Mouse (Mus musculus) lung, embryonic 14.5 days (tissue): ENCODE measurements around the gene S100a3. TPM values are rescaled to one million over a fixed set of nuclear protein-coding genes. Genes with fewer than 3 reads are reported as not detected.

ENCODE experiments used
- ATAC-seq: fragments of 200-750 bp; cut with Nextera tagmentation; 2 replicates; pipeline ENCODE4 v1.8.0; 2017; ENCODE audit warnings: mild to moderate bottlenecking, moderate TSS enrichment, moderate library complexity; ENCODE audit not compliant: insufficient read depth
- DNase-seq: peaks from one replicate; pipeline ENCODE4 v3.0.0-alpha.2; 2015
- H3K27ac ChIP-seq: fragments of 300-500 bp; sonication (generic); 2 replicates; pipeline ENCODE4 v1.5.1; 2014; ENCODE audit warnings: low read depth, mild to moderate bottlenecking, moderate library complexity
- H3K27me3 ChIP-seq: fragments of 300-500 bp; sonication (generic); 2 replicates; pipeline ENCODE4 v1.6.1; 2014; ENCODE audit warnings: low read length, control low read depth; ENCODE audit not compliant: insufficient read depth
- H3K36me3 ChIP-seq: fragments of 300-500 bp; sonication (generic); 2 replicates; pipeline ENCODE4 v1.6.1; 2014; ENCODE audit warnings: control low read depth; ENCODE audit not compliant: insufficient read depth
- H3K4me1 ChIP-seq: fragments of 300-500 bp; sonication (generic); 2 replicates; pipeline ENCODE4 v1.6.1; 2014; ENCODE audit warnings: antibody characterized with exemption, control low read depth; ENCODE audit not compliant: insufficient read depth
- H3K4me2 ChIP-seq: fragments of 300-500 bp; sonication (generic); 2 replicates; pipeline ENCODE4 v1.6.1; 2014; ENCODE audit warnings: mild to moderate bottlenecking
- H3K4me3 ChIP-seq: fragments of 300-500 bp; sonication (generic); 2 replicates; pipeline ENCODE4 v1.5.1; 2014; ENCODE audit warnings: low read depth, low read length
- H3K9ac ChIP-seq: fragments of 300-500 bp; sonication (generic); 2 replicates; pipeline ENCODE4 v1.6.1; 2014
- H3K9me3 ChIP-seq: fragments of 300-500 bp; sonication (generic); 2 replicates; pipeline ENCODE4 v1.6.1; 2016; ENCODE audit warnings: low read depth, low read length, control low read depth
- CTCF ChIP-seq: IDR thresholded peaks from 2 replicates; pipeline ENCODE4 v1.5.1; 2016; ENCODE audit warnings: antibody characterized with exemption, low read depth
- WGBS: fragments of 180-500 bp; shearing (Covaris S2); extraction: QIAGEN DNeasy Blood & Tissue Kit; methylation state at CpG from one replicate; pipeline ENCODE4 v1.1.7; 2014; 5-methylcytosine and 5-hydroxymethylcytosine counted together
- polyA plus RNA-seq: library from polyadenylated mRNA; unstranded; fragments of >200 nt; fragmentation: Nextera tagmentation; extraction: Ambion mirVana; gene quantifications from 2 replicates; pipeline ENCODE4 v1.2.1, GENCODE M21; 2014

S100a3 gene
- polyA plus RNA-seq, 1 experiment from 2014 or later, result 0.49 TPM

DNA sequence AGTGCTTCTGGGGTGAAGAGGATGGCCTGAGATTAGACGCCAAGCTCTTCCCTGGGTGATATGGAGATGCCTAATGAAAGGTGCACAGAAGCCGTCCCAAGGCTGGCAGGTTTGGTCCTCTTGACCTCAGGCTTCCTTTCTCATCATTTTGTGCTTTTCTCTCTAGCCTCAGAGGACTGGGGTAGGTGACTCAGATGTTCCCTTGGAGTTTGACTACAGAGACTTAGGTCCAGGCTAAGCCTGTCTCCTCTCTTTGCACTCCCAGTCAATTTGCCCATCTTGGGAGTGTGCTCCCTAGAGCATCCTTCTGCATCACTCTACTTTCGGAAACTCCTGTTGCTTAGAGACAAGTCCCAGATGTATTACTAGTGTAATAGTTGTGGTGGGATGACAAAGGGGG lies 47.0 kb downstream of the S100a3 start:
- ATAC-seq, result no peak
- Histone ChIP-seq H3K9me3 (no peaks in the 10 kb centered on the region), H3K27ac (no peak overlapping the region), H3K4me3 (no peak overlapping the region), H3K27me3 (no peaks in the 10 kb centered on the region), H3K36me3 (no peaks in the 10 kb centered on the region), H3K4me2 (no peak overlapping the region), H3K4me1 (peaks cover 22% of the 10 kb centered on the region), H3K9ac (no peak overlapping the region)
- WGBS, result 82% methylated on average over 3 of the region's 3 CpGs
- no peak for DNase-seq
- TF ChIP-seq CTCF, result no peak

DNA sequence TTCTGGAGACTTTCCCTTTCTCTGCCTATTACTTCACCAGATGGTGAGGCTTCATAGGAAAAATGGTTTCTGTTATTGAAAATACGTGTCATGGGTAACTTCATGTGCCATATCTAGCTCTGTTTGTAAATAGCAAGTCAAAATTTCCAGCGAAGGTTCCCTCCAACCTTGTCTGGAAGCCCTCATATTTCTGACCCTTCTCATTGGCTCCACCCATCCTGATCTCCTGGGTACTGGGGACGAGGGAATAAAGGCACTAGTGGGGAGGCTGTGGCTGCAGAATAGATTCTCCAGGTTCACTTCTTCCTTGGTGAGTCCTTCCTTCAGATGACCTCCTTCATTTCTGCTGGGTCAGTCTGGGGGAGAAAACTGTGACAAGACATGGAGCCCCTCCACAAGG lies 47.8 kb downstream of the S100a3 start, which contains the start of gene S100a5:
Gene S100a5, plus strand, starts transcription at position 301 of the 400 bp plus-strand sequence.
- DNase-seq (no peak), ATAC-seq (no peak)
- no peak within 1 kb of the TSS for H3K27ac ChIP-seq
- WGBS, result 53% methylated on average over 3 of the region's 3 CpGs
- H3K4me1 ChIP-seq, result peaks cover 21% of the 10 kb centered on the region
- H3K4me3 ChIP-seq, result no peak within 1 kb of the TSS
- TF ChIP-seq CTCF, result no peak
- no peaks in the 10 kb centered on the region for H3K9me3 ChIP-seq
- no peaks in the 10 kb centered on the region for H3K36me3 ChIP-seq
- no peak within 1 kb of the TSS for H3K4me2 ChIP-seq
- no peaks in the 10 kb centered on the region for H3K27me3 ChIP-seq
- H3K9ac ChIP-seq, result no peak within 1 kb of the TSS

DNA sequence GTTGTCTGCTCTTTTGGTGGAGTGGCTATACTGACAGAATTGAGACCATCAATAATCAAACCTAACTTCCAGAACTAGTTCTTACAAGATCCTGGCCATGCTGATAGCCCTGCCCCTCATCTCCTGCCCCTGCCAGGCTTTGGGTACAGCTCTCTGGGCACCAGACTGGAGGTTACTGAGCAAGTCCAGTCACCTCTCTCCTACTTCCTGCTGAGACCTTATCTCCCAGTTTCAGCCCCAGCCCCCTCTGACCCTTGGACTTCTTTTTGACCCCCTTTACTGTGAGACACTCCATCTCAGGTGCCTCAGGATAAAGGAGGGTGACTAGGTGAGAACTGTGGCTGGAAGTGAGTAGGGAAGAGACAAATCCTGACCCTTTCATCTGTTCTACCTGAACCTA lies 48.7 kb downstream of the S100a3 start:
- no peak overlapping the region for H3K4me2 ChIP-seq
- no peak overlapping the region for H3K4me3 ChIP-seq
- H3K27me3 ChIP-seq, result no peaks in the 10 kb centered on the region
- no peak overlapping the region for H3K27ac ChIP-seq
- DNase-seq, result no peak
- H3K9me3 ChIP-seq, result no peaks in the 10 kb centered on the region
- no peak for ATAC-seq
- H3K4me1 ChIP-seq, result peaks cover 15% of the 10 kb centered on the region
- no peaks in the 10 kb centered on the region for H3K36me3 ChIP-seq
- TF ChIP-seq CTCF, result no peak
- no peak overlapping the region for H3K9ac ChIP-seq

DNA sequence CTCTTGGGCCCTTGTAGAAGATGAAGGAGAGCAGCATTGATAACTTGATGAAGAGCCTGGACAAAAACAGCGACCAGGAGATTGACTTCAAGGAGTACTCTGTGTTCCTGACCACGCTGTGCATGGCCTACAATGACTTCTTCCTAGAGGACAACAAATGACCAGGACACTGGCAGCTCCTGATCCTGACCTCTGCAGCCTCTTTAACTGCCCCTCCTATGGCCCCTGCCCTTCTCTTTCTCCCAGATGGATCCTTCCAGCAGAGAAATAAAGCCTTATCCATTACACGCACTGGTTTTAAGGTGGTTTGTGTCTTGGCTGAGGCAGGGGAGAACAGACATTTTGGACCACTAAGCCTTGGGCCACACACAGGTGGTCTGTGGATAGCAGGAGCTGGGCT lies 51.1 kb downstream of the S100a3 start:
- no peak for DNase-seq
- no peak for TF ChIP-seq CTCF

DNA sequence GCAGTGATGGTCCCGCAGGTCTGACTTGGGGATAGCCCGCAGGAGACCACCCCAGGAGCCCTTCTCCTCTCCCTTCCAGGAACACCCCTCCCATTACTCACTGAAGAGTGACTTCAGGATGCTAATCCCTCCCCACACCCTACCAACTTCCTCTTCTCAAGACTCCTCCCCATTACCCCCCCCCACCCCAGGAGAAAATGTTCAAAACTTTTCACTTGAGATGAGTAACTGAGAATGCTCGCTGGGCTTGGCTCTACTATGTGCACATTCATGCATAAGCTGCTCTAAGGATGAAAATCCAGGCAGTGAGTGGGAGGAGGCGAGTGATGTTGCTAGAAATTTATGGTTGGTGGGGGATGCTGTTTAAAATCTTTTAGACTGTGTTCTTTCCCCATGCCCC lies 51.7 kb downstream of the S100a3 start:
- H3K9ac ChIP-seq, result no peak overlapping the region
- no peaks in the 10 kb centered on the region for H3K9me3 ChIP-seq
- H3K27ac ChIP-seq, result no peak overlapping the region
- no peak for TF ChIP-seq CTCF
- no peaks in the 10 kb centered on the region; the same call in 1 of the 2 replicates for H3K4me1 ChIP-seq
- H3K27me3 ChIP-seq, result no peaks in the 10 kb centered on the region
- DNase-seq (no peak), ATAC-seq (no peak)
- WGBS, result 57% methylated on average over 4 of the region's 4 CpGs
- H3K4me3 ChIP-seq, result no peak overlapping the region
- H3K36me3 ChIP-seq, result no peaks in the 10 kb centered on the region
- no peak overlapping the region for H3K4me2 ChIP-seq

More for the DNA sequence above, 51.1 kb downstream of the S100a3 start:
- H3K4me2 ChIP-seq, result no peak overlapping the region
- H3K27ac ChIP-seq, result no peak overlapping the region
- no peak for ATAC-seq
- H3K4me1 ChIP-seq, result no peaks in the 10 kb centered on the region; the same call in 1 of the 2 replicates
- WGBS, result 84% methylated on average over 3 of the region's 3 CpGs
- H3K4me3 ChIP-seq, result no peak overlapping the region
- H3K9me3 ChIP-seq, result no peaks in the 10 kb centered on the region
- no peaks in the 10 kb centered on the region for H3K27me3 ChIP-seq
- no peaks in the 10 kb centered on the region for H3K36me3 ChIP-seq
- no peak overlapping the region for H3K9ac ChIP-seq

DNA sequence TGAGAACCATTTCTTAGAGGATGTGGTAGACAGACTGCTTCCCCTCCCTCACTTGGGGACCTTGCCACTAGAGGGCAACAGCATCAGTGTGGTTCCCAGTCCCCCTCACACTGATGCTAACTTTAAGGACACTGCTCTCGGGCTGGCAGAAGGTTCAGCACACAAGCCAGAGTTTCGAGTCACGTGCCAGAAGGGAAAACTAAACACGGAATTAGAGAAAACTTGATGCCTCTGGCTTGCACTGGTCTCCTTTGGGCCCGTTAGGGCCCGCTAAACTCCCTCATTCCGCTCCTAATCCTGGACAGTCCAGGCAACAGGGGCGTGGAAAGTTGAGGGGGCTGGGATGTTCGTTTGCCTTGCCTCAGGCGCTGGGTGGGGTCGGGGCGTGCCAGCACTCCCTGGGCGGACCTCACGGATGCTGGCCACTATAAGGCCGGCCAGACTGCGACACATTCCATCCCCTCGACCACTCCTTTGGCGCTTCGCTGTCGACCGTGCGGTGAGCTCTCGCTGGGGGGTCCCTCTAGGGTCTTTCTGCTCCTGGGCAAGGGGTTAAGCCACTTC lies 52.4 kb downstream of the S100a3 start, which contains the start of gene S100a6:
Gene S100a6, plus strand, starts transcription at position 155 of the 564 bp plus-strand sequence.
- Histone ChIP-seq H3K4me3 (peak within 1 kb of the TSS; percentile 32), H3K27me3 (no peaks in the 10 kb centered on the region), H3K4me2 (peak within 1 kb of the TSS; percentile 67), H3K36me3 (no peaks in the 10 kb centered on the region), H3K9me3 (no peaks in the 10 kb centered on the region), H3K27ac (no peak within 1 kb of the TSS), H3K4me1 (no peaks in the 10 kb centered on the region; the same call in 1 of the 2 replicates), H3K9ac (peak within 1 kb of the TSS; percentile 50)
- peak; percentile 83 for DNase-seq
- under 1% methylated on average over 23 of the region's 23 CpGs for WGBS
- ATAC-seq, result peak; percentile 85
- peak; percentile 83 for TF ChIP-seq CTCF

DNA sequence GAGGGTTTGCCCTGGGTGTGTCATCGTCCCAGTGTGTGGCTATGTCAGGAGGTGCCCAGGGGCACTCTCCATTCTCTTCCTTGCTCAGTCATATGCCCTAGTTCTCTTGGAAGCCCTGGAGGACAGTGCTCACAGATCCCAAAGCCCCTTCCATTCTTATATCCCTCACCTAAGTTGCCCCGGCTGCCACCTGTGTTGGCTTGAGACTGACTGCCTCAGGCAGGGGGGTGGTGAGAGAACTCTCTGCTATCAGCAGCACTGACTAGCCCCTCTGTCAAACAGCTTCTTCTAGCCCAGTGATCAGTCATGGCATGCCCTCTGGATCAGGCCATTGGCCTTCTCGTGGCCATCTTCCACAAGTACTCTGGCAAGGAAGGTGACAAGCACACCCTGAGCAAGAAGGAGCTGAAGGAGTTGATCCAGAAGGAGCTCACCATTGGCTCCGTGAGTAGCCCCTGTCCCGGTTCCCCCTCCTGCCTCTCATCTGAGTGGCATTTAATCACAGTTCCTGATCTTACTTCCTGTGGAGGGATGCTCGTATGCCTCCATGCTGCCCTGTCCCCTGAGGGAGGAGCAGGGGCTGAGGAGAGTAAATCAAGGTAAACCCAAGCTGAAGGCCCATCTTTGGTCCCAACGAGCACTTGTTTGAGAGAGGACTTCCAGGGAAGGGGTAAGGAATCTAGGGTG lies 53.2 kb downstream of the S100a3 start:
- H3K9ac ChIP-seq, result peak overlapping the region; percentile 50; the same call in 1 of the 2 replicates
- peak overlapping the region; percentile 32 for H3K4me3 ChIP-seq
- DNase-seq, result no peak
- no peaks in the 10 kb centered on the region for H3K9me3 ChIP-seq
- TF ChIP-seq CTCF, result no peak
- WGBS, result 57% methylated on average over 7 of the region's 7 CpGs
- H3K36me3 ChIP-seq, result no peaks in the 10 kb centered on the region
- H3K4me1 ChIP-seq, result no peaks in the 10 kb centered on the region; the same call in 1 of the 2 replicates
- no peaks in the 10 kb centered on the region for H3K27me3 ChIP-seq
- H3K27ac ChIP-seq, result no peak overlapping the region
- peak overlapping the region; percentile 67 for H3K4me2 ChIP-seq
- 0 out of 2 replicates have a peak, but pooled peaks have one; percentile 9 for ATAC-seq
